Mouse (Mus musculus): ENCODE measurements around the gene Asic2. TPM values are rescaled to one million over a fixed set of nuclear protein-coding genes. Genes with fewer than 3 reads are reported as not detected.
A peak's percentile ranks its signal among the peaks of the same experiment; 100 is the strongest.

The Asic2 gene
- polyA plus RNA-seq, 2 experiments = 0.01 to 0.04 TPM

DNA sequence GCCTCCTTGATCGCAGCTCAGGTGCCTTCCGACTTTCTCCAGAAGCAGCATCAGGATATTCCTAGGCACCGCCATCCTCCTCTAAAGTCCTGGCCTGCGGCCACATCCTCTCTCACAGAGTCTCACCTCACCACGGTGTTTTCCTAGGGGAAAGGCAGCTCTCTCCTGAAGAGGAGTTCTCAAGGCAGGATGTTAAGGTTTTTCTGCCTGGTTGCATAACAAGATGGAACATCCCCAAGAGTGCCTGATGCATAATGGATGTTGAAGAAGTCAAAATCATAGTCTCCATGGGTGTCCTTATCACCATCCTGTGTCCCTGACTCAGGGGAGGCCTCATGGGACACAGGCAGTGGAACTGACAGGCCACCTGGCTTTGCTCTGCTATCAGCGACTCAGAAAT is 1060.4 kb downstream of the Asic2 start:
- ATAC-seq (ENCODE audit: insufficient read depth) (no peak), DNase-seq (ENCODE audit: low read depth in 3 of 3, low spot score in 3 of 3) (no peak)
- Histone ChIP-seq H3K27ac (no peak overlapping the region), H3K27me3 (ENCODE audit: control insufficient read depth, insufficient read depth, low read length) (no peaks in the 10 kb centered on the region), H3K4me1 (replicated peaks; ENCODE audit: control insufficient read depth in 2 of 2, insufficient read depth in 2 of 2, low read length in 1 of 2) (no peaks in the 10 kb centered on the region), H3K36me3 (replicated peaks; ENCODE audit: control insufficient read depth, insufficient read depth, low read depth) (no peaks in the 10 kb centered on the region), H3K4me2 (ENCODE audit: low read depth) (no peak overlapping the region), H3K9ac (replicated peaks) (no peak overlapping the region), H3K4me3 (ENCODE audit: insufficient read depth in 1 of 2, low read depth in 2 of 2, low read length in 2 of 2) (no peak overlapping the region), H3K9me3 (ENCODE audit: control insufficient read depth, low read length) (no peaks in the 10 kb centered on the region)
- WGBS (ENCODE audit: insufficient replicate concordance) = 75% methylated on average over 6 of the region's 6 CpGs
- no peak for TF ChIP-seq EP300 (IDR thresholded peaks at IDR 0.05; ENCODE audit: low read depth)
- TF ChIP-seq CTCF (IDR thresholded peaks at IDR 0.05; ENCODE audit: low read depth) = no peak

DNA sequence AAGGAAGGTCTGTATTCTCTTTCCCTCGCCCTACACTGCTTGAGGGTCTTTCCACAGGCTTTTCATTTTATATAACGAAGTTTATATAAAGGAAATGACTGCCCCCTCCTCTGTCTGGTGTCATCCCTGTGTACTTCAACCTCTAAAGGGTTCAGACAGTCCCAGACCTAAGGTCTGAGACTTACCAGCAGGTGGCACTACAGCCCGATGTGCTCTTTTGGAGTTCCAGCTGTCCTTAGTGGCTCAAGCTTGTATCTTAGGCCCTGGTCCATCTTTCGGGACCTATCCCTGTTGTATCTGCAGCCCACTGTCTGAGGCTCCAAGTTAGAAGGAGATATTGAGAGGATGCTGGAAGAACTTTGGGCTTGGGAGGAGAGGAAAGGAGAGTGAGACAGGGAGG is 1061.8 kb downstream of the Asic2 start:
- WGBS (ENCODE audit: insufficient replicate concordance) = 24% methylated on average over 4 of the region's 4 CpGs
- no peak for ATAC-seq (ENCODE audit: insufficient read depth)
- TF ChIP-seq CTCF (IDR thresholded peaks at IDR 0.05; ENCODE audit: low read depth) (peak; percentile 70), EP300 (IDR thresholded peaks at IDR 0.05; ENCODE audit: low read depth) (no peak)
- Histone ChIP-seq H3K36me3 (replicated peaks; ENCODE audit: control insufficient read depth, insufficient read depth, low read depth) (no peaks in the 10 kb centered on the region), H3K4me1 (replicated peaks; ENCODE audit: control insufficient read depth in 2 of 2, insufficient read depth in 2 of 2, low read length in 1 of 2) (no peaks in the 10 kb centered on the region), H3K4me3 (ENCODE audit: insufficient read depth in 1 of 2, low read depth in 2 of 2, low read length in 2 of 2) (no peak overlapping the region), H3K4me2 (ENCODE audit: low read depth) (no peak overlapping the region), H3K27me3 (ENCODE audit: control insufficient read depth, insufficient read depth, low read length) (no peaks in the 10 kb centered on the region), H3K9me3 (ENCODE audit: control insufficient read depth, low read length) (no peaks in the 10 kb centered on the region), H3K9ac (replicated peaks) (no peak overlapping the region), H3K27ac (no peak overlapping the region)
- DNase-seq (ENCODE audit: low read depth in 3 of 3, low spot score in 3 of 3) = peak in 1 of 3 experiments; percentile 2

GRCm38 (mm10) chr11:80904559-80904958 is 1063.7 kb downstream of the Asic2 start:
- 67% methylated on average over 2 of the region's 2 CpGs for WGBS (ENCODE audit: insufficient replicate concordance)
- TF ChIP-seq EP300 (IDR thresholded peaks at IDR 0.05; ENCODE audit: low read depth) (no peak), CTCF (IDR thresholded peaks at IDR 0.05; ENCODE audit: low read depth) (no peak)

GRCm38 (mm10) chr11:80903426-80903825 is 1064.8 kb downstream of the Asic2 start:
- Histone ChIP-seq H3K4me2 (ENCODE audit: low read depth) (no peak overlapping the region), H3K27me3 (ENCODE audit: control insufficient read depth, insufficient read depth, low read length) (no peaks in the 10 kb centered on the region), H3K36me3 (replicated peaks; ENCODE audit: control insufficient read depth, insufficient read depth, low read depth) (no peaks in the 10 kb centered on the region), H3K27ac (no peak overlapping the region), H3K4me1 (replicated peaks; ENCODE audit: control insufficient read depth in 2 of 2, insufficient read depth in 2 of 2, low read length in 1 of 2) (no peaks in the 10 kb centered on the region), H3K9me3 (ENCODE audit: control insufficient read depth, low read length) (no peaks in the 10 kb centered on the region), H3K4me3 (ENCODE audit: insufficient read depth in 1 of 2, low read depth in 2 of 2, low read length in 2 of 2) (no peak overlapping the region), H3K9ac (replicated peaks) (no peak overlapping the region)
- no peak for TF ChIP-seq EP300 (IDR thresholded peaks at IDR 0.05; ENCODE audit: low read depth)
- no peak for TF ChIP-seq CTCF (IDR thresholded peaks at IDR 0.05; ENCODE audit: low read depth)
- ATAC-seq (ENCODE audit: insufficient read depth) (no peak), DNase-seq (ENCODE audit: low read depth in 3 of 3, low spot score in 3 of 3) (no peak)
- WGBS (ENCODE audit: insufficient replicate concordance) = 70% methylated on average over 10 of the region's 10 CpGs

More at GRCm38 (mm10) chr11:80904559-80904958, 1063.7 kb downstream of the Asic2 start:
- Histone ChIP-seq H3K4me2 (ENCODE audit: low read depth) (no peak overlapping the region), H3K4me1 (replicated peaks; ENCODE audit: control insufficient read depth in 2 of 2, insufficient read depth in 2 of 2, low read length in 1 of 2) (no peaks in the 10 kb centered on the region), H3K4me3 (ENCODE audit: insufficient read depth in 1 of 2, low read depth in 2 of 2, low read length in 2 of 2) (no peak overlapping the region), H3K27me3 (ENCODE audit: control insufficient read depth, insufficient read depth, low read length) (no peaks in the 10 kb centered on the region), H3K27ac (no peak overlapping the region), H3K36me3 (replicated peaks; ENCODE audit: control insufficient read depth, insufficient read depth, low read depth) (no peaks in the 10 kb centered on the region), H3K9me3 (ENCODE audit: control insufficient read depth, low read length) (no peaks in the 10 kb centered on the region), H3K9ac (replicated peaks) (no peak overlapping the region)
- DNase-seq (ENCODE audit: low read depth in 3 of 3, low spot score in 3 of 3) (peak in 1 of 3 experiments; percentile 6), ATAC-seq (ENCODE audit: insufficient read depth) (no peak)

DNA sequence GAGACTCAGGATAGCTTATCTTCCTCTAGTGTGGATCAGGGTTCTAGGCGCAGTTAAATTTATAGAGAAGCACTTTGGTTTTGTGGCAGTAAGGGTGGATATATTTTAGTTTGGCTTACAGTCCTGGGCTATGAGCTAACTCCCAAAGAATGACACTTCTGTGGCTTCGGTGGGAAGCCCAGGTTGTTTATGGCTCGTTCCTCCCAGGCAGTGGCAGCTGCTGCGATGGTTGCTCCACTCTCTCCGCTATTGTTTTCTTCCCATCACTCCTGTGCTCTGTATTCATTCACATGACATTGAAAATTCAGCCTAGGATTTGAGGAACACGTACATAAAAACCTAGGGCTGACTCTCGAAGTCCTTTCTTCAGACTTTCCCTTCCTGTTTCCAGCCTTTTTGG is 1065.6 kb downstream of the Asic2 start:
- H3K27ac ChIP-seq = no peak overlapping the region
- no peak overlapping the region for H3K4me3 ChIP-seq (ENCODE audit: insufficient read depth in 1 of 2, low read depth in 2 of 2, low read length in 2 of 2)
- no peaks in the 10 kb centered on the region for H3K9me3 ChIP-seq (ENCODE audit: control insufficient read depth, low read length)
- H3K27me3 ChIP-seq (ENCODE audit: control insufficient read depth, insufficient read depth, low read length) = no peaks in the 10 kb centered on the region
- DNase-seq (ENCODE audit: low read depth in 3 of 3, low spot score in 3 of 3) = no peak
- TF ChIP-seq EP300 (IDR thresholded peaks at IDR 0.05; ENCODE audit: low read depth) (no peak), CTCF (IDR thresholded peaks at IDR 0.05; ENCODE audit: low read depth) (no peak)
- no peak overlapping the region for H3K4me2 ChIP-seq (ENCODE audit: low read depth)
- H3K36me3 ChIP-seq (replicated peaks; ENCODE audit: control insufficient read depth, insufficient read depth, low read depth) = no peaks in the 10 kb centered on the region
- no peak overlapping the region for H3K9ac ChIP-seq (replicated peaks)
- no peaks in the 10 kb centered on the region for H3K4me1 ChIP-seq (replicated peaks; ENCODE audit: control insufficient read depth in 2 of 2, insufficient read depth in 2 of 2, low read length in 1 of 2)
- ATAC-seq (ENCODE audit: insufficient read depth) = no peak
- WGBS (ENCODE audit: insufficient replicate concordance) = 40% methylated on average over 7 of the region's 7 CpGs
